Mouse (Mus musculus): ENCODE measurements around the gene Hoxd8.

Hoxd8 gene

DNA sequence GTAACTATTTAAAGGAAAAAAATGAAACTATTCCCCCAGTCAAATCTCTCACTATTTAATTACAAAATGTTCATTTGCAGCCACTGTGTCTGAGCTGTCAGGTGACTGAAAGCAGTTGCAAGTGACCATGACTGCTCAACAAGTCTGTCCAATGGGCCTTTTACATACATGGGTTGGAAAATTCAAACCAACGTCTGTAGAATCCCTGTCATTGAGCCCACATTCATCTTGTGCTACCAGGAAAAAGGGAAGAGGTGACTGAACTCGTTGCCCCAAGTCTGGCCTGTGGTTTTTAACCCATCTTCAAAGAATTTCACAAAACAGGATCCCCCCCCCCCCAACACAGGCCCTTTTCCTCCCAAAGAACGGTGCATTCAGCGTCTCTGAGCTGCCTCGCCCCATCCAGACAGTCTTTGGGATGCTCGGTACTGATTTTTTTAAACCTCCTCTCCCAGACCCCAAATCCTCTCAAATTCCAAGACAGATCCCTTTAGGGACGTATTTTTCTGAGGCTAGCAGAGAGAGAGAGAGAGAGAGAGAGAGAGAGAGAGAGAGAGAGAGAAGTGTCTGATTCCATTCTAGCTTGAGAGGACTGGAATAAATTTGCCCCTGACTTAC is 8.5 kb upstream of the Hoxd8 start:
- intact Hi-C loops (cut with DNase I), result loop anchor here (10.0 kb wide), 1 partner anchor 619 kb away; no protein-coding TSS in a partner anchor

DNA sequence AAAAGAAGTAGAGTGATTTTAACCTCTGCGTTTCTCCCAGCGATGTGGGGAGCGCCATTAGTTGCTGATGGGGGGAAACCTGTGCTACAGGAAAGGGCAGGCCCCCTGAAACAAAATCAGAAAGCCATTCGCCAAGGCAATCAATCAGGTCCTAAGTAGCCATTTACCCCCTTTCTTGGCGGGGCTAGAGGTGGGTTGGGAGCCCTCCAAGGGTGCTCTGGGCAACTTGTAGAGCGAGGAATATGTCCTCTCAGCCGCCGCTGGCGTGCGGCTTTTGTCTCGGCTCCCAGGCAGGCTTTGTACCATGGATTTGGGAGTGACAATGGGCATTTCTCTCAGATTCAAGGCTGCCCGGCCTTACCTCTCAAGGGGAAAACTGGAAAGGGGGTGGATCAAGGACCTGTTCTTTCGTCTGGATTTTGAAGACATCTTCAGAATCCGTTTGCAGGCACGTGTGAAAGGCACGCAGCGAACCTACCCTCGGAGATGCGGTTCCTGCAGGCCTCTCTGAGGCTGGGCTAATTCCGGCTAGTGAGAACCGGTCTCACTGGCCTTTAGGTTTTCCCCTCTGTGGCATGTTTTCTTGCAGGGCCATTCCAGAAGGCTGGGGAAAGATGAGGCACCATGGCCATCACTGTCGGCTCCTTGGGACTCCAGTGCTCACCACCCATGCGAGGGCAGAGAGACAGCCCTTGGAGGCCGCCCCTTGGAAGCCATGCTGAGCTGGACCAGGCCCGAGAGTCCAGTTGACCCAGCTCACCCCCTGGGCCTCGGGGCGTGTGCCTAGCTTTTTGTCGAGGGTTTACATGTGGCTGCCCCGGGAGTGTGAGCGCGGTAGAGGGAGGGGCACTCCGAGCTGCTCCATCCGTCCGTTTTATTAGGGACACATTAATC is 7.7 kb upstream of the Hoxd8 start:
- intact Hi-C loops (cut with DNase I), result loop anchor here (10.0 kb wide), 1 partner anchor 618 kb away; no protein-coding TSS in a partner anchor

DNA sequence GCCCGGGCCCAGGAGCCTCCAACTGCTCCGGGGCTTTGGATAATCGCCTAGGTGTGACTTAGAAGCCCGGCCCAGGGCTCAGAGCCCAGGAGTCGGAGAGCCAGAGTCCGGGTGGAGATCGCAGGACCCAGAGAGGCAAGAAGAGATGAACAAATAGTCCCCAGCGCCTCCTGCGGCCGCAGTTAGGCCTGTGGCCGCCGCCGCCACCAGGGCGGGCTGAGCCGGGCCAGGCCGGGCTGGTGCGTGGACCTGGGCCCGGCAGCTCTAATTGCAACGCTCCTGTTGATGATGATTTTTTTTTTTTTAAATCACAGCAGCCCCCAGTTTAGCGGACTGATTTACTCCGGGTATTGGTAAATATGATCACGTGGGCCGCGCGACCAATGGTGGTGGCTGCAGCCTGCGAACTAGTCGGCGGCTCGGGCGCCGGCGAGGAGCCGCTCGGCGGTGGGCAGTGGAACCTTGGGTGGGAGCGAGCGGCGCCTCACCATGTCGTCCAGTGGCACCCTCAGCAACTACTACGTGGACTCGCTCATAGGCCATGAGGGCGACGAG is 6.8 kb upstream of the Hoxd8 start, which contains the start of gene Hoxd9:
Gene Hoxd9 (plus strand): TSS at position 161 of the 555 bp plus-strand sequence.
- intact Hi-C loops (cut with DNase I), result loop anchor here (10.0 kb wide), 1 partner anchor 617 kb away; no protein-coding TSS in a partner anchor

DNA sequence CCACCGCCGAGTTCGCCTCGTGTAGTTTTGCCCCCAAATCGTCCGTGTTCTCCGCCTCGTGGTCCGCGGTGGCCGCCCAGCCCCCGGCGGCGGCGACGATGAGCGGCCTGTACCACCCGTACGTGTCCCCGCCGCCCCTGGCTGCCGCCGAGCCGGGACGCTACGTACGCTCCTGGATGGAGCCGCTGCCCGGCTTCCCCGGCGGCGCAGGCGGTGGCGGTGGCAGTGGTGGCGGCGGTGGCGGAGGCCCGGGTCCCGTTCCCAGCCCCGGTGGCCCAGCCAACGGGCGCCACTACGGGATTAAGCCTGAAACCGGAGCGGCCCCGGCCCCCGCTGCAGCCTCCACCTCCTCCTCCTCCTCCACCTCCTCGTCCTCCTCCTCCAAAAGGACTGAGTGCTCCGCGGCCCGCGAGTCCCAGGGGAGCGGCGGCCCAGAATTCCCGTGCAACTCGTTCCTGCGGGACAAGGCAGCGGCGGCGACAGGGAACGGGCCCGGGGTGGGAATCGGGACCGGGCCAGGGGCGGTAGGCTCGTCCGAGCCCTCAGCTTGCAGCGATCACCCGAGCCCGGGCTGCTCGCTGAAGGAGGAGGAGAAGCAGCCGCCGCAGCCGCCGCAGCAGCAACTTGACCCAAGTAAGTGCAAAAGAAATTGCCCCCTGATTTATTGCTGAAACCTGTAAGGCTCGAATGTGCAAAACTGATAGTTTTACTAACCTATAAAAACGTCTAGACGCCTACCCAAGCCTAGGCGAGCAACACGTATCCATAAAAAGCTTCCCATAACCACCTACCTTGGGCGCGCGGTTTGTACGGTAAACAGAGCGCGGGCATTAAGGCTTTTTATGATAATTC is 6.0 kb upstream of the Hoxd8 start:
- intact Hi-C loops (cut with DNase I), result loop anchor here (10.0 kb wide), 1 partner anchor 616 kb away; no protein-coding TSS in a partner anchor

DNA sequence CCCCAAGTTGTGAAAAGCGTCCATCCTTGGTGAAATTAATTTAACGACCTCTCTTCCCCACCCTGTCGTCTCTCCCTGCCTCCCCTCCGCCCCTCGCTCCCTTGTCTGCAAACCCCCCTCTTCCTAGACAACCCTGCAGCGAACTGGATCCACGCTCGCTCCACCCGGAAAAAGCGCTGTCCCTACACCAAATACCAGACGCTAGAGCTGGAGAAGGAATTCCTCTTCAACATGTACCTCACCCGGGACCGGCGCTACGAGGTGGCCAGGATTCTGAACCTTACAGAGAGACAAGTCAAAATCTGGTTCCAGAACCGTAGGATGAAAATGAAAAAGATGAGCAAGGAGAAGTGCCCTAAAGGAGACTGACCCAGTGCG is 5.4 kb upstream of the Hoxd8 start:
- intact Hi-C loops (cut with DNase I), result loop anchor here (10.0 kb wide), 1 partner anchor 616 kb away; no protein-coding TSS in a partner anchor

DNA sequence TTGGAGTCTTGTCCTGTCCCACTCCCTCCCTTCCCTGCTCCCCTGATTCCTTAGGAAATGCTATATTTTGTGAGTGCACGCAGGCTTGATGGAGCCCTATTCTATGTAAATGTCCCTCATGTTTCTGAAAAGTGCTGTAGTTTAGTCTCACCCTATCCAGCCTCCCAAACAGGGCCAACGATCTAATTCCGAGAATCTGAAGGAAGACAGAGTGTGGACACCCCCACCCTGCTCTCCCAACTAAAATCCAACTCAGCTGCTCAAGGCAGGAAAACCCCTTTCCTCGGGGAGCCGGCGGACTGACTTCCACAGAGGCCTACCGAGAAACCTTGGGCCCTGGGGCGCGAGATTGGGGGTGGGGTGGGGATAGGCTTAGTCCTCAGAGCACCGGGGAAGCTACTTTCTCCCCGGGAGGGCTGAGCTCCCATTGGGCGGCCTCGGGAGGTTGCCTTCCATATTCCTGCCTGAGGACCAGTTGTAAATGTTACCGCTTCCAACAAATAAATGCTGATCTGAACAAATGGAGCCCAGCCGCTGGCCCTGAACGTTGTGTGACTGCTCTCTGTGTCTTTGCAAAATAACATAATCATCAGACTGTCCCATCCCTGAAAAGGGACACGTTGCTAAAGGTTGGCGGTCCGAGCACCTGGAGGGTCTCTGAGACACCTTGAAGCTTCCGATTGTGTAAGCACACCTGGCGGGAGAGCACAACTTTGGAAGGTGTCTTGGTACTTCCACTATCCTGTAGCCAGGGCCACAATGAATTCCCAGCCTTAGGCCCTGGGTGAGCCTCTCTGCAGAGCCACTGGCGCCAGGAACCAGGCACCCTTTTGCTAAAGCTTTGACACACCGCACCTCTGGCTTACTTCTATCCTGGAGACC is 4.5 kb upstream of the Hoxd8 start:
- intact Hi-C loops (cut with DNase I), result loop anchor here (5.0 to 10.0 kb wide), 4 partner anchors 262 to 887 kb away; no protein-coding TSS in a partner anchor

DNA sequence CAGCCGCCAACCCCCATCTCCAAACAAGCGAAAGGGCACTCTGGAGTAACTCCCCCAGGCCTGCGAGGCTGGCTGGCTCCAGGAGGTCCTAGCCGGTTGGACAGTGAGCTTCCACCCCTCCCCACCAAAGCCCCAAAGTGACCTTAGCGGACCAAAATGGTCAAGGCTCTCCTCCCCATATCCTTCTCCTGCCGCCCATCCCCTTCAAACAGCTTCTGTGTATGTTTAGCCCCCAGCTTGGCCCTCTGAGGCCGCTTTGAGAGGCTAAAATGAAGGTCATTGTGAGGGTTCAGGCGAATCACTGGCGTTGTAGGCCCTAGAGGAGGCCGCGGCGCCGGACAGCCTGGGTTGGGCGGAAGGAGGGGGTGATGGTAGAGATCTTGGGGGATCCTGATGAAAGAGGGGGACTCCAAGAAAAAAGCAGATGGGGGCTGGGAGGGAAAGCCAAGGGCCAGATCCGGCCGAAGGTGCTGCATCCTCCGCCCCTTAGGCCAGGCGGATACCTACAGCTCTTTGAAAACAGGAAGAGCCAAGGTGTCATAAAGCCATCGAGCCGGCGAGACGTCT is 3.8 kb upstream of the Hoxd8 start:
- intact Hi-C loops (cut with DNase I), result loop anchor here (5.0 kb wide), 3 partner anchors 262 to 887 kb away; no protein-coding TSS in a partner anchor

DNA sequence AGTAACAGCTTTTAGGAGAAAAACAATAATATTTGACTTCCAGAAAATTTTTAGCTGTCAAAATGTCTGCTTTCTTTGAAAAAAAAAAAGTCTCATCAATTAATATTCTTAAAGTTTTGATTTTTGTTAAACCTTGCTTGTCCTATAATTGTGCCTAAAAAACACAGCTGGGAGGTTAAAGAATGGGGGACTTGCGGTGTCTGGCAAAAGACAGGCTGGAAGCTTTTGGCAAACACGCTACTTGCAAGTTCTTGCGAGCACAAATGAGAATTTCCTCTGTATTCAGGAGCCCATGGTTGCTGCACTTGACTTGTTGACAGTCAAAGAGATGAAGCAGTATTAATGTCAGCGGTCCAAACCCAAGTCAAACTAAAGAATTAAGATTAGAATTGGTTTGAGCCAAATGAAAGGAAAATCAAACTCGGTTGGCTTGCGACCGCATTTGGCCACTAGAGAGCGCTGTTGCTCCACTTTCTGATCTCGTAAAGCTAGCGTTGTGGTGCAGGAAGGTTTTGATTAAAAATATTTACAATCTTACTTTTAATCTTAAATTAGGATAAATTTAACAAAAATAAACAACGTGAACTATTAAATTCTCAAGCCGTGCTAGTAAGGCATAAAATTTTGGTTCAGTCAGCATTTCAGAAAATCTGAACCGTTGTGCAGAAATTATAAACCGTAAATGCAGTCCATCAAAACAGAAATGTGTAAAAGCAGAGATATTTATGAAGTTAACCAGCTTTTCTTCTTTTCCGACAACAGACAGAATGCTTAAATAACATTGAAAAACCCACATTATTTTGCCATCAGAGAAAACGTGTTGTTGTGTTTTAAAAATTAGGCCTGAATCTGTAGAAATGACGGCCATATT is 2.2 kb upstream of the Hoxd8 start:
- intact Hi-C loops (cut with DNase I), result loop anchor here (5.0 kb wide), 3 partner anchors 260 to 885 kb away; no protein-coding TSS in a partner anchor

DNA sequence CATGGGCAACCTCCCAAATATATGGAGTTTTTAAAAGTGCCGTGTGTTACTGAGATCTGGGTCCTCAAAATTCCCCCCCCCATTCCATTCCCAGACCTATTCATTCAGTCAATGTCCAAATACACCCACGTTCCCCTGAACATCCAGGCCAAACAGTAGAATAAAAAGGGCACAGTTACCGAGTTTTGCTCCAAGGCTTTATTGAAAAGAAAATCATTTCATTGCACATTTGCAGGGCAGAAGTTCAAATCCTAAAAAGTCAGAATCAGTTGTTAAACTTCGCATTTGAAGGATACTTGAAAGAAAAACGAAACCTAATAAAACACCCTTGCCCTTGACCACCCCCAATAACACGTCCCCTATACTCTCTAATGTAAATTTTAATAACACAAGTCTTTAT is 1.6 kb upstream of the Hoxd8 start:
- intact Hi-C loops (cut with DNase I), result loop anchor here (5.0 kb wide), 3 partner anchors 259 to 884 kb away; no protein-coding TSS in a partner anchor

DNA sequence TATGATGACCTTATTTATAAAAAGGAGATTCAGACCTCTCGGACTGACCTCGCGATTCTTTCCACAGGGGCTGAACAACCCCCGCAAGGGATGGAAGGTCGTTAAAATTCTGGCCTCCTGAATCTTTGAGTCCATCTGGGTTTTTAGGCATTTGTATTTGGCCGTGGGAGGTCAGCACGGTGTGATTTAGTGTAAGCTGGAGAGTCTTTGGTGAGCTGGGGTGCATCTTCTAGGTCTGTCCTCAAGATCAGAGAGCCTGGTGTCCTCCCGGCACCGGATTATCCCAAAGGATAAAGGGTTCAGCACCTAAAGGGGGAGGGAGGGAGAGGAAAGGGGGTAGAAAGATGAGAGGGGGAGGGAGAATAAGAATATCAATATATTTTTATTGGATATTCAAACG is 1.1 kb upstream of the Hoxd8 start:
- intact Hi-C loops (cut with DNase I), result loop anchor here (5.0 kb wide), 3 partner anchors 259 to 884 kb away; no protein-coding TSS in a partner anchor

DNA sequence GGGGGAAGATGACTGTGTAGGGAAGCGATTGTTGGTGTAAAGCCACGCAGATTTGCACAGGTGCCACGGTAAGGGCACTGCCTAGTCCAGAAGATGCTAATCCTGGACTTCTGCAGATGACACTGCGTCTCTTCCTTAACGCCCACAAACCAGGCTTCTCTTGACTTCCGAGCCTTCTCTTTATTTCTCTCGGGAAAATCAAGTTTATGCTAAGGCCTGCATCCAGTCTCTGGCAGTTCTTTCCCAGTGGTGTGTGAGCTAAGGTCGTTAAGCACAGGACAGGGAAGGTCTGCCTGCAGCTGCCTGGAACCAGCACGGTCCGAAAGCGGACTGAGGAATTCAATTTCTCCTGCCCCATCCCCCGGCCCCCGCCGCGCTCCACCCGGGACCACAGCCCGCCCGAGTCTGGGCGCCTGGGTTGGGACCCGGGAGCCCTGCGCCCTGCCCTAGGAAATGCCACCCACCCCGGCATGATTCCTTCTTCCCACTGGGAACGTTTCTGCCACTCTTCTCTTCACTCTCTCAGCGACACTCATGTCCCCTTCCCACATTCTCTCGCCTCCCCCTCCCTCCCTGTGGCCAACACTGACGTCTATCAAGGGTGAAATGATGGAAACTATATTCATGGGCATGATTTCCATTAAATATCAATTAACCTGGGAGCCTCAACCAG is 559 bp upstream of the Hoxd8 start:
- intact Hi-C loops (cut with DNase I), result loop anchor here (2.0 to 5.0 kb wide), 4 partner anchors 258 to 883 kb away; no protein-coding TSS in a partner anchor

DNA sequence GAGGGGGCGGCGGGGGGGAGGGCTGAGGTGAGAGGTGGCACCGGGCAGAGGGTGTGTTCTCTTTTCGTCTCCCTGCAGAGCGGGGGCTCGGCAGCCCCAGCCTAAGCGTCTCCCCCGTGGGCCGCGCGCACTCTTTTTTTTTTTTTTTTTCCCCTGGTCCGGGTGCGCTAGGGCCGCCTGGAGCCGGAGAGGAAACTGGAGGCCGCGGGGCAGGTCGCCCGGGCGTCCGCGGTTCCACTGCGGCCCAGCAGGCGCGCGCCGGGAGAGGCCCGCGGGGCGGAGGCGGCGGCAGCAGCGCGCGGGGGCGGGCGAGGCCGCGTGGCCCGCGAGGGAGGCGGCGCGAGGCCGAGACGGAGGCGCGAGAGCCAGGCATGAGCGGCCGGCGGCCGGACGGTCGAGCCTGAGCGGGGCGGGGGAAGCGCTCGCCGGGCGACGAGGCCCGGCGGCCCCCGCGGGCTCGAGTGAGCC is 618 bp downstream of the Hoxd8 start:
- intact Hi-C loops (cut with DNase I), result loop anchor here (2.0 to 5.0 kb wide), 4 partner anchors 257 to 882 kb away; no protein-coding TSS in a partner anchor

DNA sequence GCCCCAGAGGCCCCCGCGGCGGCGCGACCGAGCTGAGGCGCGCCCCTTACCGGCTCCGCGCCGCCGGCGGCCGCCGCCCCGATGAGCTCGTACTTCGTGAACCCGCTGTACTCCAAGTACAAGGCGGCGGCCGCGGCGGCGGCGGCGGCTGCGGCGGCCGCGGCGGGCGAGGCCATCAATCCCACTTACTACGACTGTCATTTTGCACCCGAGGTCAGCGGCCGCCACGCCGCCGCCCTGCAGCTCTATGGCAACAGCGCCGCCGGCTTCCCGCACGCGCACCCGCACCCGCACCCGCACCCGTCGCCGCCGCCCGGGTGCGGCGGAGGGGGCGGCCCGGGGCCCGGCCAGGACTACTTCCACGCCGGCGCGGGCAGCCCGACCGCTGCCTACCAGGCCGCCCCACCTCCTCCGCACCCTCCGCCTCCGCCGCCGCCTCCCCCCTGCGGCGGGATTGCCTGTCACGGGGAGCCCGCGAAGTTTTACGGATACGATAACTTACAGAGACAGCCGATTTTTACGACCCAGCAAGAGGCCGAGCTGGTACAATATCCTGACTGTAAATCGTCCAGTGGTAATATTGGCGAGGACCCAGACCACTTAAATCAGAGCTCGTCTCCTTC is 1.2 kb downstream of the Hoxd8 start:
- intact Hi-C loops (cut with DNase I), result loop anchor here (2.0 kb wide), 1 partner anchor 433 kb away; no protein-coding TSS in a partner anchor

DNA sequence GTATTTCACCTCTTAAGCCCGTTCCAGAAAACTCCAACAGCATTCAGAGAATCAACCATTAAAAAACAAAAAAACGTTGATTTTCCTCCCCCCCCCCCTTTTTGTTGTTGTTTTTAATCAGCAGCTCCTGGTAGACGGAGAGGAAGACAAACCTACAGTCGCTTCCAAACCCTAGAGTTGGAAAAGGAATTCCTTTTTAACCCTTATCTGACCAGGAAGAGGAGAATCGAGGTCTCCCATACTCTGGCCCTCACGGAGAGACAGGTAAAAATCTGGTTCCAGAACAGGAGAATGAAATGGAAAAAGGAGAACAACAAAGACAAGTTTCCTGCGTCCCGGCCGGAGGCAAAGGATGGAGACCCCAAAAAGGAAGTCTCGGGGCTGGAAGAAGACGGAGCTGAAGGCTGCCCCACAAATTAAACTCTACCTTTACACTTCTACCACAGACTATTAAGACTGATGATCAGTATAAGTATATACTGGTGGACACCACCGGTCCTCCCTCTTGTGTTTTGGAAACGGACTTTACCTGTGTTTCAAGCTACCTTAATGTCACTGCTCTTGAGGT is 2.1 kb downstream of the Hoxd8 start:
- intact Hi-C loops (cut with DNase I), result no loop called here

DNA sequence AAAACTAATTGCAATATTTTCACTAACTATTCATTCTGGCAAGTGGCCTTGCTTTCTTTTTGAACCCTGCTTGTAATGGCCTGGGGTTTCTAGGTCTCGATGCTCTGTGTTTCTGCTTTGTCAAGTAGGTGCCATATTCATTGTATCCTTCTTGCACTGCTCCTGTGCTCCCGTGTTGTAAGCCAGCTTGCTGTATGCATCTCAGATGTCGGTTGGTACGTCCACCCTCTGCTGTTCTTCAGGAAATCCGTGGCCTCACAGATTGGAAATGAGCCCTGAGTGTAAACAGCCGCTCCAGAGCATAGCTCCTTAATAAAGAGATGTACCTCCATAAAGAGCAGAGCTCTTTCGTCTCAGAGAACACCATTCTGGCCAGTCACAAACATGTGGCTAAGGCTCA is 3.2 kb downstream of the Hoxd8 start:
- intact Hi-C loops (cut with DNase I), result no loop called here

DNA sequence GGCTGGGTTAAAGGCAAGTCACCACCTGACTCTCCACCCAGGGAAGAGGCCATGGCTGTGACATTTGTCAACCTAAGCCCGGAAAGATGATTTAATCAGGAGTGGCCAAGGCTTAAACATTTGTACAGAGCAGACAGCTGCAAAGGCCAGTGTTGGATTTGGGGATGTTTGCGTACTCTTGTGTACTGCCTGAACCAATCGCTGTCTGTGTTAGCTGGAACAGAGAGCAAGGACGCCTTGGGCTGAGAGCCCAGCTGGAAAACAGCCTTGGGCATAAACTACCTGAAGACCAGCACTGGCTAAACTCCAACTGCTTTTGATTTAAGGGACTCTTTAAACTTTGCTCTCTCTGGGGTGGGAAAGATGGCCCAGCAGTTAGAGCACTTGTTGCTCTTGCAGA is 4.3 kb downstream of the Hoxd8 start:
- intact Hi-C loops (cut with DNase I), result no loop called here
